Mouse (Mus musculus) stomach, embryonic 15.5 days (tissue): Measurements from ENCODE around the gene Nanos3. TPM values are rescaled to one million over a fixed set of nuclear protein-coding genes. Genes with fewer than 3 reads are reported as not detected.

Source experiments
- ATAC-seq: fragments of 200-750 bp; cut with Nextera tagmentation; 2 replicates; pipeline ENCODE4 v1.8.0; 2017; ENCODE audit warnings: low read depth, moderate number of reproducible peaks, moderate TSS enrichment; ENCODE audit not compliant: insufficient read depth, low FRiP score
- H3K27ac ChIP-seq: fragments of 300-500 bp; sonication (generic); 2 replicates; pipeline ENCODE4 v1.5.1; 2015; ENCODE audit warnings: mild to moderate bottlenecking, inconsistent platforms
- H3K27me3 ChIP-seq: fragments of 300-500 bp; sonication (generic); replicated peaks from 2 replicates; pipeline ENCODE4 v1.6.1; 2015; ENCODE audit warnings: inconsistent platforms
- H3K36me3 ChIP-seq: fragments of 300-500 bp; sonication (generic); 2 replicates; pipeline ENCODE4 v1.6.1; 2015; ENCODE audit warnings: inconsistent platforms
- H3K4me1 ChIP-seq: fragments of 300-500 bp; sonication (generic); 2 replicates; pipeline ENCODE4 v1.6.1; 2015; ENCODE audit warnings: inconsistent platforms
- H3K4me2 ChIP-seq: fragments of 300-500 bp; sonication (generic); 2 replicates; pipeline ENCODE4 v1.6.1; 2015; ENCODE audit warnings: mild to moderate bottlenecking, inconsistent platforms
- H3K4me3 ChIP-seq: fragments of 300-500 bp; sonication (generic); replicated peaks from 2 replicates; pipeline ENCODE4 v1.5.1; 2015; ENCODE audit warnings: inconsistent platforms
- H3K9ac ChIP-seq: fragments of 300-500 bp; sonication (generic); 2 replicates; pipeline ENCODE4 v1.6.1; 2015; ENCODE audit warnings: inconsistent platforms
- H3K9me3 ChIP-seq: fragments of 300-500 bp; sonication (generic); 2 replicates; pipeline ENCODE4 v1.6.1; 2016; ENCODE audit warnings: inconsistent platforms
- WGBS: fragments of 180-500 bp; shearing (Covaris S2); methylation state at CpG from one replicate; pipeline ENCODE4 v1.1.7; 2015; 5-methylcytosine and 5-hydroxymethylcytosine counted together
- polyA plus RNA-seq: library from polyadenylated mRNA; unstranded; fragments of >200 nt; fragmentation: Nextera tagmentation; extraction: Ambion mirVana; gene quantifications from 2 replicates; pipeline ENCODE4 v1.2.1, GENCODE M21; 2015

Gene Nanos3
- 1.7 and 2.3 TPM in 2 replicates for polyA plus RNA-seq

- H3K36me3 ChIP-seq, result no peaks in the 10 kb centered on the region
- peak within 1 kb of the TSS; percentile 67 for H3K9ac ChIP-seq
- peaks cover 25% of the 10 kb centered on the region for H3K4me1 ChIP-seq
- H3K4me2 ChIP-seq, result peak within 1 kb of the TSS; percentile 89
- no peaks in the 10 kb centered on the region for H3K9me3 ChIP-seq
- H3K4me3 ChIP-seq, result peak within 1 kb of the TSS; percentile 68
- no peak for ATAC-seq
- H3K27me3 ChIP-seq, result no peaks in the 10 kb centered on the region
- H3K27ac ChIP-seq, result no peak within 1 kb of the TSS
- 92% methylated on average over 7 of the region's 7 CpGs for WGBS
These were observed at the start of gene Nanos3 for GRCm38 (mm10) chr8:84185117-84185516. Nanos3 (minus strand) TSS chr8:84185217.

DNA sequence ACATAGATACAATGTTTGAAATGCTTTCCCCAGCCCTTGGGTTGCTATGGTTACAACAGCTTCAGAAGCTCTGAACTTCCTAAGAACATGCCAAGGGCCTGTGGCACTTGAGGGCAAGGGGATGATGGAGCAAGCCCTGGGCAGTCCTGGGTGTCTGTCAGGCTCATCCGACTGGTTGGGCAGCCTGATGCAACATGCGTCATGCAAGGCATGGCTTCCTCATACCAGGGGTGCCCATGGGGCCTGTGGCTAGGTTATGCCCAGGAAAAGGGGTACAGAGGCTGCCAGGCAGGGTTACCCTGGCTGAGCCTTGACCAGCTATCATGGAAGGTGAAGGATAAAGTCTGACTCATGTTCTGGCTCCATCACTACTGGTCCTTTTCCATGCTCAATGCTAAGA, 48.0 kb upstream of the Nanos3 start:
- Histone ChIP-seq H3K4me2 (no peak overlapping the region), H3K4me1 (peaks cover 10% of the 10 kb centered on the region; the same call in 1 of the 2 replicates), H3K27ac (no peak overlapping the region), H3K27me3 (no peaks in the 10 kb centered on the region), H3K9ac (no peak overlapping the region), H3K4me3 (no peak overlapping the region), H3K9me3 (no peaks in the 10 kb centered on the region), H3K36me3 (peaks cover 16% of the 10 kb centered on the region)
- WGBS, result 87% methylated on average over 2 of the region's 2 CpGs
- ATAC-seq, result no peak

DNA sequence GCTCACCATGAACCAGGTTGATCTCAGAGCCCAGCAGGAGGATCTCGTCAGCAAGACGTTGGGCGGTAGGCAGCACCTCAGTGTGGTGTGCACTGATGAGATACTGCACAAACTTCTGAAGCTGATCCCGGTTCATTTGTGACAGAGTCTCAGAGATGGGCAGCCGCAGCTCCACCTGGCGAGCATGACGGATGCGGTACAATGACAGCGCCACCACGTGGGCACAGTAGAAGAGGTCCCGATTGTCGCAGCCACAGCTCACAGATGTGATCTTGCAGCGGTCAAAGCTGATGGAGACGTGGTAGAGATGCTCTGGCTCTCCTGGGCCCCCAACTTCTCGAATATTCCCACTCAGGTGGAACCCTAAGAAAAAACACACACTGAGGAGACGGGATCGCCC, 45.7 kb upstream of the Nanos3 start:
- H3K4me3 ChIP-seq, result no peak overlapping the region
- H3K4me2 ChIP-seq, result no peak overlapping the region
- peaks cover 4% of the 10 kb centered on the region; the same call in 1 of the 2 replicates for H3K4me1 ChIP-seq
- WGBS, result 77% methylated on average over 17 of the region's 17 CpGs
- no peak overlapping the region for H3K27ac ChIP-seq
- H3K36me3 ChIP-seq, result peaks cover 19% of the 10 kb centered on the region
- no peaks in the 10 kb centered on the region for H3K9me3 ChIP-seq
- no peaks in the 10 kb centered on the region for H3K27me3 ChIP-seq
- no peak for ATAC-seq
- H3K9ac ChIP-seq, result no peak overlapping the region

GRCm38 (mm10) chr8:84223322-84224029, 38.5 kb upstream of the Nanos3 start:
- ATAC-seq, result no peak

GRCm38 (mm10) chr8:84222566-84223165, 37.6 kb upstream of the Nanos3 start:
- Histone ChIP-seq H3K27ac (no peak overlapping the region), H3K4me3 (no peak overlapping the region), H3K9ac (no peak overlapping the region), H3K4me2 (no peak overlapping the region), H3K27me3 (no peaks in the 10 kb centered on the region), H3K4me1 (no peaks in the 10 kb centered on the region), H3K36me3 (peaks cover 36% of the 10 kb centered on the region), H3K9me3 (no peaks in the 10 kb centered on the region)
- 87% methylated on average over 9 of the region's 9 CpGs for WGBS
- no peak for ATAC-seq

More at GRCm38 (mm10) chr8:84223322-84224029, 38.5 kb upstream of the Nanos3 start:
- Histone ChIP-seq H3K9me3 (no peaks in the 10 kb centered on the region), H3K4me1 (no peaks in the 10 kb centered on the region), H3K4me2 (no peak overlapping the region), H3K36me3 (peaks cover 36% of the 10 kb centered on the region), H3K4me3 (no peak overlapping the region), H3K27me3 (no peaks in the 10 kb centered on the region), H3K9ac (no peak overlapping the region), H3K27ac (no peak overlapping the region)
- 84% methylated on average over 21 of the region's 21 CpGs for WGBS

DNA sequence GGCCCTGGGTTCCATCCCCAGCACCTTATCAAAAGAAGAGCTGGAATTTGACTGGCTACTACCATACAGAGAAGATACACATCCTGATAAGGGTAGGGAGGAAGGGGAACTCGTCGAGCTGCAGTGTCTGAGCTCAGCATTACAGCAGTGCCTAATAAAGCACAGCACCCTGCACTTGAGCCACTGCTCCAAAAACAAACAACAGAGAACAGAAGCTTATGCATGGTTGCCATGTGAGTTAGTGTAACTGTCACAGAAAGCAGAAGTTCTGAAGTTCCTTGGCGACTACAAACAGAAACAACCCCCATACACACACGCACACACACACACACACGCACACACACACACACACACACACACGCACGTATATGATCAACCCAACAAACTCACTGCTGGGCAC, 35.1 kb upstream of the Nanos3 start:
- H3K4me1 ChIP-seq, result no peaks in the 10 kb centered on the region
- H3K4me2 ChIP-seq, result no peak overlapping the region
- no peak overlapping the region for H3K4me3 ChIP-seq
- no peak overlapping the region for H3K27ac ChIP-seq
- ATAC-seq, result no peak
- no peak overlapping the region for H3K9ac ChIP-seq
- WGBS, result 70% methylated on average over 7 of the region's 7 CpGs
- peaks cover 42% of the 10 kb centered on the region for H3K36me3 ChIP-seq
- H3K9me3 ChIP-seq, result no peaks in the 10 kb centered on the region
- no peaks in the 10 kb centered on the region for H3K27me3 ChIP-seq

- WGBS, result 94% methylated on average over 5 of the region's 5 CpGs
- no peak overlapping the region for H3K9ac ChIP-seq
- no peak overlapping the region for H3K4me2 ChIP-seq
- H3K9me3 ChIP-seq, result no peaks in the 10 kb centered on the region
- no peaks in the 10 kb centered on the region for H3K27me3 ChIP-seq
- no peak overlapping the region for H3K4me3 ChIP-seq
- peaks cover 33% of the 10 kb centered on the region; the same call in 1 of the 2 replicates for H3K36me3 ChIP-seq
- no peak for ATAC-seq
- no peaks in the 10 kb centered on the region for H3K4me1 ChIP-seq
- H3K27ac ChIP-seq, result no peak overlapping the region
These were observed 33.1 kb upstream of the Nanos3 start for GRCm38 (mm10) chr8:84218143-84218542.

- ATAC-seq, result no peak
These were observed 32.2 kb upstream of the Nanos3 start for GRCm38 (mm10) chr8:84217206-84217605.

GRCm38 (mm10) chr8:84213277-84213676, 28.3 kb upstream of the Nanos3 start:
- WGBS, result 82% methylated on average over 4 of the region's 4 CpGs
- H3K4me3 ChIP-seq, result no peak overlapping the region
- no peaks in the 10 kb centered on the region for H3K27me3 ChIP-seq
- H3K9ac ChIP-seq, result no peak overlapping the region
- H3K27ac ChIP-seq, result no peak overlapping the region
- no peak for ATAC-seq
- no peak overlapping the region for H3K4me2 ChIP-seq
- H3K36me3 ChIP-seq, result peaks cover 35% of the 10 kb centered on the region
- no peaks in the 10 kb centered on the region; the same call in 1 of the 2 replicates for H3K4me1 ChIP-seq
- no peaks in the 10 kb centered on the region for H3K9me3 ChIP-seq

More at GRCm38 (mm10) chr8:84217206-84217605, 32.2 kb upstream of the Nanos3 start:
- Histone ChIP-seq H3K4me3 (no peak overlapping the region), H3K27me3 (no peaks in the 10 kb centered on the region), H3K27ac (no peak overlapping the region), H3K4me1 (no peaks in the 10 kb centered on the region), H3K36me3 (peaks cover 27% of the 10 kb centered on the region), H3K4me2 (no peak overlapping the region), H3K9me3 (no peaks in the 10 kb centered on the region), H3K9ac (no peak overlapping the region)
- WGBS, result 95% methylated on average over 11 of the region's 11 CpGs

- Histone ChIP-seq H3K4me1 (peaks cover 9% of the 10 kb centered on the region; the same call in 1 of the 2 replicates), H3K9ac (no peak overlapping the region), H3K4me3 (no peak overlapping the region), H3K27me3 (no peaks in the 10 kb centered on the region), H3K9me3 (no peaks in the 10 kb centered on the region), H3K27ac (no peak overlapping the region), H3K36me3 (peaks cover 36% of the 10 kb centered on the region), H3K4me2 (no peak overlapping the region)
- WGBS, result 90% methylated on average over 31 of the region's 31 CpGs
- no peak for ATAC-seq
These were observed 27.0 kb upstream of the Nanos3 start for GRCm38 (mm10) chr8:84211881-84212563.

DNA sequence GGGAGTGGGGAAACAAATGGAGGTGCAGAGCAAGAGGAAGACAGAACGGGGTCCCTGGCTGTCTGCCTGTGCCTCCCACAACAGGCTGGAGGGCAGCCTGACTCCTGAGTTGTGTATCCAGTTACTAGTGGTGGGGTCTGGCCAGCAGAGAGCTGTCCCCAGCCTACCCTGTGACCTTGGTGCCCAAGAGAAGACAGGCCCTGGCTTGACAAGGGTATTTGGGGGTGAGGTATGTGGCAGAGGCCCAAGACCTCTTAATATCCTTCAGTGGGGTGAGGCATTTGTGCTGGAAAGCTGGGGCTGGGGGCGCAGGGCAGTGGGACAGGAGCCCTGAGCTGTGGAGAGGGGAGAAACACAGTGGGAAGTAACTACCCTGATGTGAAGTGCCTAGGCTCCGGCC, 26.2 kb upstream of the Nanos3 start:
- Histone ChIP-seq H3K27me3 (no peaks in the 10 kb centered on the region), H3K4me1 (peaks cover 9% of the 10 kb centered on the region; the same call in 1 of the 2 replicates), H3K36me3 (peaks cover 39% of the 10 kb centered on the region), H3K4me2 (no peak overlapping the region), H3K9me3 (no peaks in the 10 kb centered on the region), H3K4me3 (no peak overlapping the region), H3K9ac (no peak overlapping the region), H3K27ac (no peak overlapping the region)
- 78% methylated on average over 3 of the region's 3 CpGs for WGBS
- no peak for ATAC-seq
